Mouse (Mus musculus): ENCODE results near the gene Gga2. TPM values are rescaled to one million over a fixed set of nuclear protein-coding genes. Genes with fewer than 3 reads are reported as not detected.

The Gga2 gene
- polyA plus RNA-seq, 2 experiments = 18.2 to 23.5 TPM

- no peak overlapping the region for H3K27ac ChIP-seq
- ATAC-seq (ENCODE audit: insufficient read depth) = peak; percentile 77
- peak; percentile 56 for TF ChIP-seq EP300 (IDR thresholded peaks at IDR 0.05; ENCODE audit: low read depth)
- TF ChIP-seq CTCF (IDR thresholded peaks at IDR 0.05; ENCODE audit: low read depth) = no peak
- H3K4me3 ChIP-seq (ENCODE audit: insufficient read depth in 1 of 2, low read depth in 2 of 2, low read length in 2 of 2) = no peak overlapping the region
- no peaks in the 10 kb centered on the region for H3K9me3 ChIP-seq (ENCODE audit: control insufficient read depth, low read length)
- no peak overlapping the region for H3K4me2 ChIP-seq (ENCODE audit: low read depth)
- H3K36me3 ChIP-seq (replicated peaks; ENCODE audit: control insufficient read depth, insufficient read depth, low read depth) = peaks cover 5% of the 10 kb centered on the region; the same call in 1 of the 2 replicates
- WGBS (ENCODE audit: insufficient replicate concordance) = 19% methylated on average over 8 of the region's 8 CpGs
- DNase-seq (ENCODE audit: low read depth in 3 of 3, low spot score in 3 of 3) = peak; percentile 19 to 25 (median 23)
- H3K27me3 ChIP-seq (ENCODE audit: control insufficient read depth, insufficient read depth, low read length) = no peaks in the 10 kb centered on the region
- H3K4me1 ChIP-seq (replicated peaks; ENCODE audit: control insufficient read depth in 2 of 2, insufficient read depth in 2 of 2, low read length in 1 of 2) = peaks cover 9 to 18% of the 10 kb centered on the region in 2 experiments; a peak in 3 of 4 replicates
- no peak overlapping the region for H3K9ac ChIP-seq (replicated peaks)
These were observed 52.8 kb downstream of the Gga2 start for GRCm38 (mm10) chr7:121968242-121968641.

- ATAC-seq (ENCODE audit: insufficient read depth) (no peak), DNase-seq (ENCODE audit: low read depth in 3 of 3, low spot score in 3 of 3) (no peak)
- H3K4me1 ChIP-seq (replicated peaks; ENCODE audit: control insufficient read depth in 2 of 2, insufficient read depth in 2 of 2, low read length in 1 of 2) = peaks cover 9 to 18% of the 10 kb centered on the region in 2 experiments; a peak in 3 of 4 replicates
- no peak overlapping the region for H3K4me3 ChIP-seq (ENCODE audit: insufficient read depth in 1 of 2, low read depth in 2 of 2, low read length in 2 of 2)
- no peak for TF ChIP-seq EP300 (IDR thresholded peaks at IDR 0.05; ENCODE audit: low read depth)
- TF ChIP-seq CTCF (IDR thresholded peaks at IDR 0.05; ENCODE audit: low read depth) = no peak
- H3K9ac ChIP-seq (replicated peaks) = no peak overlapping the region
- no peak overlapping the region for H3K4me2 ChIP-seq (ENCODE audit: low read depth)
- 47% methylated on average over 7 of the region's 7 CpGs for WGBS (ENCODE audit: insufficient replicate concordance)
- no peak overlapping the region for H3K27ac ChIP-seq
- H3K27me3 ChIP-seq (ENCODE audit: control insufficient read depth, insufficient read depth, low read length) = no peaks in the 10 kb centered on the region
- H3K9me3 ChIP-seq (ENCODE audit: control insufficient read depth, low read length) = no peaks in the 10 kb centered on the region
- peaks cover 9% of the 10 kb centered on the region for H3K36me3 ChIP-seq (replicated peaks; ENCODE audit: control insufficient read depth, insufficient read depth, low read depth)
These were observed 54.9 kb downstream of the Gga2 start for GRCm38 (mm10) chr7:121966169-121966568.

DNA sequence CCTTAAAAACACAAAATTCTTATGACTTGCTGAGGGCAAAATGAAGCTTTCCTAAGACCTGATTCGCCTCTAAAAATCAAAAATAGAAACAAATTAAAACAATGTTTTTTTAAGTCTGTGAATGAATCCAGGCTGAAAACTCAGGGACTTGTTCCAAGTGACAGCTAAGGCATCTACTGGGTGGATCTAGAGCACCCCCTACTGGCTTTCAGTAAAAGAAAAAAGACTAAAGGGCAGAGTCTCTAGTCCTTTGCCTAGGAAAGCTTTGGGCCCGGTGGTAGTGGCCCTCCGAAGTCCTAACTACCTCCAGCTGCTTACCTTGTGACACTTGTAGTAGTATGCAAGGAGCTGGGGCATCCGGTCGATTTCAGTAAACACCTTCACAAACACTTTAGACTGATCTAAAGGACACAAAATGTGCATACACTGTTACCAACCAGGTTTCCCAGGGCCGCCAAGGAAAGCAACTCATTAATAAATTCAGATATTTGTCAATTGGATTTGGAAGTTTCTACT lies 57.1 kb downstream of the Gga2 start:
- DNase-seq (ENCODE audit: low read depth in 3 of 3, low spot score in 3 of 3) (no peak), ATAC-seq (ENCODE audit: insufficient read depth) (no peak)
- H3K9me3 ChIP-seq (ENCODE audit: control insufficient read depth, low read length) = no peaks in the 10 kb centered on the region
- TF ChIP-seq CTCF (IDR thresholded peaks at IDR 0.05; ENCODE audit: low read depth) = peak; percentile 46
- TF ChIP-seq EP300 (IDR thresholded peaks at IDR 0.05; ENCODE audit: low read depth) = no peak
- peaks cover 4 to 12% of the 10 kb centered on the region in 2 experiments; a peak in 3 of 4 replicates for H3K4me1 ChIP-seq (replicated peaks; ENCODE audit: control insufficient read depth in 2 of 2, insufficient read depth in 2 of 2, low read length in 1 of 2)
- H3K36me3 ChIP-seq (replicated peaks; ENCODE audit: control insufficient read depth, insufficient read depth, low read depth) = peaks cover 4% of the 10 kb centered on the region
- no peak overlapping the region for H3K9ac ChIP-seq (replicated peaks)
- H3K4me3 ChIP-seq (ENCODE audit: insufficient read depth in 1 of 2, low read depth in 2 of 2, low read length in 2 of 2) = no peak overlapping the region
- no peaks in the 10 kb centered on the region for H3K27me3 ChIP-seq (ENCODE audit: control insufficient read depth, insufficient read depth, low read length)
- WGBS (ENCODE audit: insufficient replicate concordance) = 60% methylated on average over 6 of the region's 6 CpGs
- no peak overlapping the region for H3K27ac ChIP-seq
- no peak overlapping the region for H3K4me2 ChIP-seq (ENCODE audit: low read depth)

DNA sequence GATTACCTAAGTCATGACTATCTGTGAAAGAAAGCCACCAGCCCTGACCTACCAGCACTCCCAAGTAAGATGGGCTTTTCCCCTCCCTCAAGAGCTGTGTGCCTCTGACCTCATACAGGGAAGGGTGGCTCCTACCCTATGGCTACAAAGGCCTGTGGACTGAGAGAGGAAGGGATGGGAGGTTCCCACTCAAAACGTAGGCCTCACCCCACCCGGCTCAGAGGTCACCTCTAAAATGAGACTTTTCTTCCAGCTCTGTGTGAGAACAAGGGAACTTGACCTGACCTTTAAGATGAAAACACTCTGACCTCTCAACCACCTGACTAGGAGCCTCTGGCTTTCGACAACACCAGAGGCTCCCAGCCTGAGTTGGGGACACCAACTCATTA lies 58.5 kb downstream of the Gga2 start:
- WGBS (ENCODE audit: insufficient replicate concordance) = 59% methylated on average over 3 of the region's 3 CpGs
- Histone ChIP-seq H3K4me3 (ENCODE audit: insufficient read depth in 1 of 2, low read depth in 2 of 2, low read length in 2 of 2) (no peak overlapping the region), H3K9me3 (ENCODE audit: control insufficient read depth, low read length) (no peaks in the 10 kb centered on the region), H3K36me3 (replicated peaks; ENCODE audit: control insufficient read depth, insufficient read depth, low read depth) (peaks cover 4% of the 10 kb centered on the region), H3K27me3 (ENCODE audit: control insufficient read depth, insufficient read depth, low read length) (no peaks in the 10 kb centered on the region), H3K4me2 (ENCODE audit: low read depth) (no peak overlapping the region), H3K27ac (no peak overlapping the region), H3K9ac (replicated peaks) (no peak overlapping the region), H3K4me1 (replicated peaks; ENCODE audit: control insufficient read depth in 2 of 2, insufficient read depth in 2 of 2, low read length in 1 of 2) (no peaks in the 10 kb centered on the region)
- DNase-seq (ENCODE audit: low read depth in 3 of 3, low spot score in 3 of 3) (no peak), ATAC-seq (ENCODE audit: insufficient read depth) (no peak)
- no peak for TF ChIP-seq CTCF (IDR thresholded peaks at IDR 0.05; ENCODE audit: low read depth)
- no peak for TF ChIP-seq EP300 (IDR thresholded peaks at IDR 0.05; ENCODE audit: low read depth)

- Histone ChIP-seq H3K4me2 (ENCODE audit: low read depth) (no peak overlapping the region), H3K27ac (no peak overlapping the region), H3K4me1 (replicated peaks; ENCODE audit: control insufficient read depth in 2 of 2, insufficient read depth in 2 of 2, low read length in 1 of 2) (no peaks in the 10 kb centered on the region), H3K36me3 (replicated peaks; ENCODE audit: control insufficient read depth, insufficient read depth, low read depth) (peaks cover 4% of the 10 kb centered on the region), H3K9me3 (ENCODE audit: control insufficient read depth, low read length) (no peaks in the 10 kb centered on the region), H3K4me3 (ENCODE audit: insufficient read depth in 1 of 2, low read depth in 2 of 2, low read length in 2 of 2) (no peak overlapping the region), H3K9ac (replicated peaks) (no peak overlapping the region), H3K27me3 (ENCODE audit: control insufficient read depth, insufficient read depth, low read length) (no peaks in the 10 kb centered on the region)
- no peak for ATAC-seq (ENCODE audit: insufficient read depth)
- 66% methylated on average over 7 of the region's 7 CpGs for WGBS (ENCODE audit: insufficient replicate concordance)
- TF ChIP-seq EP300 (IDR thresholded peaks at IDR 0.05; ENCODE audit: low read depth) = no peak
- TF ChIP-seq CTCF (IDR thresholded peaks at IDR 0.05; ENCODE audit: low read depth) = no peak
- DNase-seq (ENCODE audit: low read depth in 3 of 3, low spot score in 3 of 3) = no peak
These were observed 59.0 kb downstream of the Gga2 start for GRCm38 (mm10) chr7:121961913-121962570.

Data from liver, embryonic 14.5 days (tissue).